Mouse (Mus musculus) forelimb bud, embryonic 11.5 days (tissue): ENCODE data around the gene Os9.
"Not testable (repeated sequence)": the region's sequence is repeated elsewhere in the genome, so short reads cannot be mapped to it uniquely, and the experiment has no call there.

Source experiments
- DNase-seq: peaks from one replicate; pipeline ENCODE4 v3.0.0-alpha.2; 2012; ENCODE audit warnings: low read depth, low spot score

The Os9 gene

DNA sequence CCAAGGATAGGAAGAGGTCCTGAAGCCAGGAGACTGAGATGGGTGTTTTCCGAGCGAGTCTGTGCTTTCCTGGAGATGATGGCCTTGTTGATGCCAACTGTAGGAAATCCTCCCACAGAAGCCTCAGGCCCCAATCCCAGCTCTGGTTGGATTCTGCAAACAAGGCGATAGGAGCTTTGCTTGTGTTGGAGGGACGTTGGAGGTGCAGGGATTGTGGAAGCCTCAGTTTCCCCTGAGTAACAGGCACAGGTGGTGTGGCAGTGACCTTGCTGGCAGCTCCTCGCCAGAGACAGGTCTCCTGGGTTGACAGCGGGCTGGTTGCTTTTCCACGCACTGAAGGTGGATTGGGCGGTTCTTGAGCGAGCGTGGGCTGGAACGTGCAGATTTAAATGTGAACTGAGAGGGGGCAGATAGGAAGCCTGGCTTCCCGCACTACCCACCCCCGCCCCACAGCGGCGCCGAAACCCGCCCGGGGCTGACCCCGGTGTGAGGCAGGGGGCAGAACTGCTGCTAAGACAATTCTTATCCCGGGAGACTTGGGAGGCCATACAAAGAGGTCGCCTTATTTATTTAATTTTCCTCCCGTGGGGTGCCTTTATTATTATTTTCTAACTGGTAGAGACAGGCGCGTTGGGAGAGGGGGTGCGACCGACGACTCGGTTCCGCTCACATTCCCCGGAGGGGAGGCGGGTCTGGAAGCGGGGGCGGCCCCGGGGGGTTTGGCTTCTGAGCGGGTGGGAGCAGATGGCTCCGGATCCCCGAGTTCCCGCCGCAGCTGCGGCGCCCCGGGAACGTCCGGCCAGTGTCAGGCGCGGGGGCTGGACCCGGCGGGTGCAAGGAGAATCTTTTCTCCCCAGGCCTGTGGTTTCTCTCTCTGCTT, 39.8 kb downstream of the Os9 start:
- no peak for DNase-seq

DNA sequence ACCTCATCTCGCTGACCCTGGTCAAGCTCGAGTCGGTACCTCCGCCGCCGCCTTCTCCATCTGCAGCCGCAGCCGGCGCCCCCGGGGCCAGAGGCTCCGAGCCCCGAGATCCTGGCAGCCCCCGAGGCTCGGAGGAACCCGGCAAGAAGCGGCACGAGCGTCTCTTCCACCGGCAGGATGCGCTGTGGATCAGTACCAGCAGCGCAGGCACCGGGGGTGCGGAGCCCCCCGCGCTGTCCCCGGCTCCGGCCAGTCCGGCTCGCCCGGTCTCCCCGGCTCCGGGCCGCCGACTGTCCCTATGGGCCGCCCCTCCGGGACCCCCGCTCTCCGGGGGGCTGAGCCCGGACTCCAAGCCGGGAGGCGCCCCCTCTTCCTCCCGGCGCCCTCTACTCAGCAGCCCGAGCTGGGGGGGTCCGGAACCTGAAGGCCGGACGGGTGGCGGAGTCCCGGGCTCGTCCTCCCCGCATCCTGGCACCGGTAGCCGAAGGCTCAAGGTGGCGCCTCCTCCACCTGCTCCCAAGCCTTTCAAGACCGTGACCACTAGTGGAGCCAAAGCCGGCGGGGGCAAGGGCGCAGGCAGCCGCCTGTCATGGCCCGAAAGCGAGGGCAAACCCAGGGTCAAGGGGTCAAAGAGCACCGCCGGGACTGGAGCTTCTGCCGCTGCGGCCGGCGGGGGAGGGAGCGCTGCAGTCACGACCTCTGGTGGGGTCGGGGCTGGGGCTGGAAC, 41.1 kb downstream of the Os9 start:
- no peak for DNase-seq

DNA sequence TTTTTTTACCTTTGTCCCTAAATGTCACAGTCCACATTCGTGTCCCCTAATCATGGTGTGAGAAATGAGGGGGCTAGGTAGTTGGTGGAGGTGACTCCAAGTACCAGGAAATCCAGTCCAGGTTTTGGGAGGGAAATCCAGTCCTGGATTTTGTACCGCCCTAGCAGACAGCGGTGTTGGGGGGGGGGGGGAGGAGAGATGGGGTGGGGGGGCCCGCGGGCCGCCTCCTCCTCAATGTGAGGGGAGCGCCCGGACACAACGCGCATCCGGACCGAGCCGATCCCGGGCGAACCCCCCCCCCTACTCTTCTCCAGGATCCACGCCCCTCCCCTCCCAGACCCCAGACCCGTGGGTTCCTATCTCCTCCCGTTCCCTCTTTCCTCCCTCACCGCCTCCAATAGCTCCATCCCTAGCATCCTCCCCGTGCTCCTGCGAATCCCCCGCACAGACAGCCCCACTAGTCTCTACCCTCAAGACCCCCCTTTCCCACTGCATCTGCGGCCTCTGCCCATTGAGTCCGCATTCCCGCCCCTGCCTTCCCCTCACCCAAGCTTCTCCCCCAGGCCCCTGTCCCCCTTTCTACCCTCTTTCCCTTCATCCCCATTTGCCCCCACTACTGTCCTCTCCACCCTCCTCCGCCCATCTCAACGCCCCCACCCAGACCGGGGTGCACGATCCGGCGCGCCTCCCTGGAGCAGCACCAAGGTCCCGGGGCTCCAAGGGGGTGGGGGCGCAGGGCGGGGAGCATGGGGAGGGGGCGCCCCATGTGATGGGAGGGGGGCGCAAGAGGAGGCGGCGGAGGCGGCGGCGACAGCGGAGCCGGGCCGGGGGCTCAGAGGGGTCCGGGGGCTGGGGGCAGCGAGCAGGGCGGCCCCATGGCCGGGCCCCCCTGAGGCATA, 42.0 kb downstream of the Os9 start:
- DNase-seq = peak; percentile 50

- no peak for DNase-seq
Observed at GRCm38 (mm10) chr10:127078001-127078676, 42.8 kb downstream of the Os9 start.

- no peak for DNase-seq
Observed at GRCm38 (mm10) chr10:127077515-127077914, 43.4 kb downstream of the Os9 start.

DNA sequence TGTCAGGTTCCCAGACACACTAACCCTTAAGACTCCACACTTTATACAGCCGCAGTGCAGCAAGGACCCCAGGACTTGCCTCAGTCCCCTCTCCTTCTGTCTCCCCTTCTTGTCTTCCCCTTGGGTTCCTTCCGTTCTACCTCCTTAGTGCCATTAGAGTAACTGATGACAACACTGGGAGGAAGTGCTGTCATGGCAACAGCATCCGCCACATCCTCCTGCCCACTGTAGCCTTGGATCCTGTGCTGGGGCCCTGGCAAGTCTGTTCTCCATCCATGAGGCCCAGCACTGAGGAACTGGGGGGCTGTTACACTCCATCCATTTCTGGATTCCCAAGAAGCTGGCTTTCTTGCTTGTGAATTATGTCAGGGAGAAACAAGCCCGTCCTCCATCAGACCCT, 44.8 kb downstream of the Os9 start:
- no peak for DNase-seq

- no peak for DNase-seq
Observed at GRCm38 (mm10) chr10:127075651-127076050, 45.3 kb downstream of the Os9 start.

GRCm38 (mm10) chr10:127075080-127075479, 45.9 kb downstream of the Os9 start, which contains the start of gene Agap2:
Gene Agap2 (plus strand): TSS chr10:127075284.
- DNase-seq = no peak

DNA sequence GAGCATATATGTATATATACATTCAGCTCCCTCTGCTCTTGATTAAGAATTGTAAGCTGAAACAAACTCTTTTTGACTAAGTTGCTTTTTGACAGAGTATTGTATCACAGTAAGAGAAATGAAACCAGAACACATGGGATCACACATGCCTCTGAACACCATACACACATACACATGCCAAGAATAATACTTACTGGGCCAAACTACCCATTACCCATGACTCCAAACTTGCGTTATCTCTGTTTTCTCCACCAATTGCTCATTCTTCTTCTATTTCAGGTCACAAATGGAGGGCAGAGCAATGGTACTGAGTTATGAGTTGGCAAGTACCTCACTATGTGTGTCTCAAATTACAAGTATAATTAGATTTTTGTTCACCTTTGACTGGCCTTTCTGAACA, 47.0 kb downstream of the Os9 start:
- no peak for DNase-seq

DNA sequence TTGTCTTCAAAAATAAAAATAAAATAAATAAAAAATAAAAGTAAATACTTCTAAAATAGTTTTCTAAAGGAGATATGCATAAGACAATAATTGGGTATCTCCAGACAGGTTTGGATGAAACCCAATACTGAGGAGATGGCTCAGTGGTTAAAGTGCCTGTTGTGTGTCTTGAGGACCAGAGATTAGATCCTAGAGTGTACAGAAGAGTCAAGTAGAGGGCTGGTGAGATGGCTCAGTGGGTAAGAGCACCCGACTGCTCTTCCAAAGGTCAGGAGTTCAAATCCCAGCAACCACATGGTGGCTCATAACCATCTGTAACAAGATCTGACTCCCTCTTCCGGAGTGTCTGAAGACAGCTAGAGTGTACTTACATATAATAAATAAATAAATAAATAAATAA, 48.0 kb downstream of the Os9 start:
- not testable (repeated sequence) for DNase-seq

GRCm38 (mm10) chr10:127072270-127072669, 48.7 kb downstream of the Os9 start:
- not testable (repeated sequence) for DNase-seq

DNA sequence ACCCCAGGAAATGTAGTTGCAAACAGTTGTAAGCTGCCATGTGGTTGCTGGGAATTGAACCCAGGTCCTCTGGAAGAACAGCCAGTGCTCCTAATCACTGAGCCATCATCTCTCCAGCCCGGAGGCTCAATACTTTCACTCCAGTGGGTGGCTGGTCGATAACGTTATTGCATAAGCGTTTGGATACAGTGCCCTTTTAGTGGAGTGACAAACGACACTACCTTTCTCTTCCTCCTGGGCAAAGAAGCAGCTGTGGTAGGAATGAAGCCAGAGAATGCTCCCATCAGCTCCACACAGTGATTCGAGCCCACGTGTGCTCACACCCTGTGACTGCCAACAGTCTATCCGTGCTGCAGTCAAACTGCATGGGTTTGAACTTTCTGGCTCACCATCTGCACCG, 49.7 kb downstream of the Os9 start:
- DNase-seq = no peak

GRCm38 (mm10) chr10:127070190-127071121, 50.5 kb downstream of the Os9 start, which contains the start of gene Tspan31:
Gene Tspan31 (minus strand): TSS chr10:127070264.
- peak; percentile 95 for DNase-seq

- no peak for DNase-seq
Observed at GRCm38 (mm10) chr10:127069281-127070189, 51.4 kb downstream of the Os9 start.

GRCm38 (mm10) chr10:127068360-127069038, 52.4 kb downstream of the Os9 start:
- DNase-seq = no peak

GRCm38 (mm10) chr10:127066519-127067018, 54.4 kb downstream of the Os9 start:
- no peak for DNase-seq

DNA sequence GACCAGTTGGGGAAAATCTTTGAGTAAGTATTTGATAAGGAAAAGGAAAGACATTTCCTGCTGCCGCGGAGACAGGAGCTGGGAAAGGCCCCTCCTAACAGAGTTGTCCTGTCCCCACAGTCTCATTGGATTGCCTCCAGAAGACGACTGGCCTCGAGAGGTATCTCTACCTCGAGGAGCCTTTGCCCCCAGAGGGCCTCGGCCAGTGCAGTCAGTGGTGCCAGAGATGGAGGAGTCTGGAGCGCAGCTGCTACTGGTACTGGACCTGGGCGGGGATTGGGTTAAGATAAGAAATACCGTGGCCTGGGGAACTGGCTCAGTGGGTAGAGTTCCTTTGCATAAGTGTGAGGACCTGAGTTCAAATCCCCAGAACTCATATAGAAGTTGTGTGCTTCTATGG, 55.0 kb downstream of the Os9 start:
- DNase-seq = no peak
